Mouse (Mus musculus) CH12.LX (cell line): ENCODE data around the gene Rptor.

ENCODE experiments used
- CTCF ChIP-seq, 2 experiments: IDR thresholded peaks in 1 of 2; conservative IDR thresholded peaks in 1 of 2; 2 replicates each; pipeline ENCODE4 v1.5.1; 2011 to 2012; ENCODE audit warnings: low read depth in 2 of 2, low read length in 2 of 2, improper control_type of control experiment in 1 of 2, inconsistent platforms in 1 of 2, mild to moderate bottlenecking in 1 of 2, moderate library complexity in 1 of 2
- EP300 ChIP-seq: IDR thresholded peaks from 2 replicates; pipeline ENCODE4 v1.6.1; 2011; ENCODE audit warnings: low read length, improper control_type of control experiment
- HCFC1 ChIP-seq: IDR thresholded peaks from 2 replicates; pipeline ENCODE4 v1.6.1; 2012; ENCODE audit warnings: low read depth, mild to moderate bottlenecking, inconsistent platforms, low read length, improper control_type of control experiment
- NELFE ChIP-seq: IDR thresholded peaks from 2 replicates; pipeline ENCODE4 v1.6.1; 2011; ENCODE audit warnings: low read depth, low read length, improper control_type of control experiment
- POLR2A ChIP-seq: IDR thresholded peaks from 2 replicates; pipeline ENCODE4 v1.6.1; 2011; ENCODE audit warnings: low read depth, mild to moderate bottlenecking, improper control_type of control experiment, low read length
- ZNF384 ChIP-seq: IDR thresholded peaks from 2 replicates; pipeline ENCODE4 v1.6.1; 2012; ENCODE audit warnings: low read depth, low read length, improper control_type of control experiment, inconsistent platforms

GRCm38 (mm10) chr11:119862523-119863299 lies 260.0 kb downstream of the Rptor start:
- no peak for TF ChIP-seq POLR2A
- no peak for TF ChIP-seq CTCF (conservative IDR thresholded peaks at IDR 0.05 in 1 of 2, IDR thresholded peaks at IDR 0.05 in 1 of 2; ENCODE audit: low read depth in 2 of 2, low read length in 2 of 2)
- no peak for TF ChIP-seq EP300
- TF ChIP-seq ZNF384, result no peak
- TF ChIP-seq NELFE, result no peak
- TF ChIP-seq HCFC1, result no peak
